Comparison of ENCODE assay signal across 38 mouse cellular contexts in the genomic region with DNA sequence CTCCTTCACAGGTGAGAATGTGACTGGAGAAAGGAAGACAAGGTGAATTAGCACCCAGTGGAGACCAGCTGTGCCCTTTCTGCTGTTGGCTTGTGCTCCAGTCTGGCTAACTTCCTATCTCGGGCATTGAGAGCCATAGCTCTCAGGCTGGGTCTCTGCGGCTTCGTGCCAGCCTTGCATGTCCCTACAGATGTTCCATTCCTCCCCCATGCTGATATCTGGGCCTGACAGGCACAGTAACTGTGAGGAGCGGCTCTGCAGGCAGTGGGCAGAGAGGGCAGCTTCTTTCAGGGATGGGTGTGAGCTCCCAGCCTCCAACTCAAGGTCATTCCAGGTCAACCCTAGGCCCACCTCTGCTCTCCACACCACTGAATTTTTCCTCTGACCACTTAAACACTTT. TPM values are rescaled to one million over a fixed set of nuclear protein-coding genes. Genes with fewer than 3 reads are reported as not detected.
"Had no signal": no experiment of that assay in that cellular context is flagged by ENCODE, and none has a peak within 500 bp of the region (broad histone marks: within the 10 kb centered on the region; RNA-seq: fewer than 3 reads in every experiment).

No protein-coding gene starts in this region.

- H3K9me3 ChIP-seq: embryonic facial prominence, embryonic 10.5 days; embryonic facial prominence, embryonic 12.5 days; embryonic facial prominence, embryonic 13.5 days; embryonic facial prominence, embryonic 15.5 days; forebrain, embryonic 10.5 days; forebrain, embryonic 12.5 days; forebrain, embryonic 13.5 days; forebrain, embryonic 15.5 days had no signal

- H3K27me3 ChIP-seq: embryonic facial prominence, embryonic 12.5 days; forebrain, embryonic 13.5 days; forebrain, embryonic 15.5 days had no signal

- DNase-seq: cerebellum, adult 2 months; cerebellum, adult 8-10 months; cerebellum, adult 9-11 months; cerebellum, postnatal 14 days; cerebellum, postnatal 25 days; cerebellum, postnatal 36 days; embryo, embryonic 11 days; forebrain, postnatal 0 days; gastrocnemius, adult 2 months; gastrocnemius, postnatal 10 days; gastrocnemius, postnatal 14 days; gastrocnemius, postnatal 25 days; gastrocnemius, postnatal 36 days; heart, adult 18-20 months; heart, adult 2 months had no signal

- H3K27ac ChIP-seq: embryonic facial prominence, embryonic 10.5 days; embryonic facial prominence, embryonic 13.5 days; embryonic facial prominence, embryonic 15.5 days; forebrain, embryonic 10.5 days; forebrain, embryonic 12.5 days; forebrain, embryonic 13.5 days; forebrain, embryonic 15.5 days; gastrocnemius, adult 2 months; heart, adult 2 months had no signal

- H3K4me2 ChIP-seq: embryonic facial prominence, embryonic 12.5 days; embryonic facial prominence, embryonic 13.5 days; embryonic facial prominence, embryonic 15.5 days; forebrain, embryonic 12.5 days; forebrain, embryonic 13.5 days; forebrain, embryonic 15.5 days had no signal

- H3K4me3 ChIP-seq: embryonic facial prominence, embryonic 10.5 days; embryonic facial prominence, embryonic 12.5 days; embryonic facial prominence, embryonic 13.5 days; embryonic facial prominence, embryonic 15.5 days; erythroblast, embryonic 14.5 days; forebrain, embryonic 10.5 days; forebrain, embryonic 12.5 days; forebrain, embryonic 13.5 days; forebrain, embryonic 15.5 days; gastrocnemius, adult 2 months; heart, adult 2 months had no signal

- H3K4me1 ChIP-seq: embryonic facial prominence, embryonic 15.5 days; forebrain, embryonic 10.5 days; forebrain, embryonic 12.5 days; forebrain, embryonic 13.5 days; forebrain, embryonic 15.5 days had no signal

- H3K36me3 ChIP-seq: embryonic facial prominence, embryonic 10.5 days; embryonic facial prominence, embryonic 12.5 days; embryonic facial prominence, embryonic 13.5 days; embryonic facial prominence, embryonic 15.5 days; forebrain, embryonic 10.5 days; forebrain, embryonic 12.5 days; forebrain, embryonic 15.5 days had no signal

- H3K9ac ChIP-seq: embryonic facial prominence, embryonic 12.5 days; embryonic facial prominence, embryonic 13.5 days; embryonic facial prominence, embryonic 15.5 days; forebrain, embryonic 12.5 days; forebrain, embryonic 13.5 days; forebrain, embryonic 15.5 days; forebrain, postnatal 0 days had no signal

- ATAC-seq: forebrain, embryonic 13.5 days; forebrain, embryonic 14.5 days; forebrain, embryonic 15.5 days; forebrain, embryonic 16.5 days; forebrain, postnatal 0 days had no signal

RNA-seq across cellular contexts. Expression of a gene that starts 31.2 kb away (rescaled TPM):
- total RNA-seq: common myeloid progenitor, adult 5-6 weeks; gastrocnemius, postnatal 25 days; granulocyte monocyte progenitor cell, adult 5-6 weeks; heart, adult 18-20 months; heart, adult 2 months had no signal
- polyA plus RNA-seq: erythroblast, embryonic 14.5 days; heart, adult 2 months had no signal

RNA-seq across cellular contexts. Expression of a gene that starts 35.9 kb away (rescaled TPM):
- total RNA-seq: gastrocnemius, postnatal 36 days had no signal
- polyA plus RNA-seq: cerebellum, adult 2 months; erythroblast, embryonic 14.5 days had no signal

RNA-seq across cellular contexts. Expression of a gene that starts 38.9 kb away (rescaled TPM):
- total RNA-seq: common myeloid progenitor, adult 5-6 weeks; forebrain, postnatal 0 days; gastrocnemius, adult 18-20 months; gastrocnemius, adult 2 months; gastrocnemius, adult 8-10 months; gastrocnemius, postnatal 10 days; gastrocnemius, postnatal 14 days; gastrocnemius, postnatal 25 days; gastrocnemius, postnatal 36 days; gastrocnemius, postnatal 4 days; granulocyte monocyte progenitor cell, adult 5-6 weeks; heart, adult 18-20 months; heart, adult 2 months; heart, adult 8-10 months had no signal
- polyA plus RNA-seq: cerebellum, adult 2 months; cortical plate, adult 2 months; embryonic facial prominence, embryonic 10.5 days; embryonic facial prominence, embryonic 11.5 days; embryonic facial prominence, embryonic 12.5 days; embryonic facial prominence, embryonic 13.5 days; embryonic facial prominence, embryonic 14.5 days; embryonic facial prominence, embryonic 15.5 days; erythroblast, embryonic 14.5 days; forebrain, embryonic 10.5 days; forebrain, embryonic 11.5 days; forebrain, embryonic 12.5 days; forebrain, embryonic 13.5 days; forebrain, embryonic 14.5 days; forebrain, embryonic 15.5 days; forebrain, embryonic 16.5 days; forebrain, postnatal 0 days; frontal cortex, adult 2 months; gonadal fat pad, adult 2 months; heart, adult 2 months had no signal

RNA-seq across cellular contexts. Expression of a gene that starts 46.0 kb away (rescaled TPM):
- total RNA-seq: common myeloid progenitor, adult 5-6 weeks; forebrain, postnatal 0 days; gastrocnemius, adult 2 months; gastrocnemius, postnatal 36 days; granulocyte monocyte progenitor cell, adult 5-6 weeks had no signal
- polyA plus RNA-seq: cerebellum, adult 2 months; embryonic facial prominence, embryonic 10.5 days; embryonic facial prominence, embryonic 11.5 days; erythroblast, embryonic 14.5 days; forebrain, embryonic 13.5 days had no signal

RNA-seq across cellular contexts. Expression of a gene that starts 58.2 kb away (rescaled TPM):
- total RNA-seq: common myeloid progenitor, adult 5-6 weeks; forebrain, postnatal 0 days; granulocyte monocyte progenitor cell, adult 5-6 weeks had no signal
- polyA plus RNA-seq: cortical plate, adult 2 months; embryonic facial prominence, embryonic 10.5 days; embryonic facial prominence, embryonic 11.5 days; erythroblast, embryonic 14.5 days; forebrain, embryonic 10.5 days; forebrain, embryonic 11.5 days; forebrain, embryonic 12.5 days; forebrain, embryonic 13.5 days; forebrain, embryonic 14.5 days; forebrain, embryonic 15.5 days; forebrain, embryonic 16.5 days had no signal
